Mouse (Mus musculus): ENCODE results near the gene Depdc1b. TPM values are rescaled to one million over a fixed set of nuclear protein-coding genes. Genes with fewer than 3 reads are reported as not detected.

Depdc1b gene
- total and polyA plus RNA-seq, 3 experiments = 21.2 to 25.3 TPM; not detected in 1

GRCm38 (mm10) chr13:108289436-108289835, 26.7 kb upstream of the Depdc1b start:
- H3K36me3 ChIP-seq (ENCODE audit: control insufficient read depth in 1 of 2, insufficient read depth in 2 of 2, low read length in 2 of 2) = peaks cover 0 to 9% of the 10 kb centered on the region in 2 experiments; a peak in 2 of 4 replicates
- H3K9ac ChIP-seq (ENCODE audit: control insufficient read depth, low read depth, low read length, poor library complexity, severe bottlenecking) = no peak overlapping the region
- H3K4me3 ChIP-seq (ENCODE audit: control insufficient read depth in 1 of 2, insufficient read depth in 1 of 2, low read depth in 2 of 2, low read length in 2 of 2) = peak overlapping the region in 1 of 2 experiments; percentile 36; a peak in 2 of 4 replicates
- H3K27me3 ChIP-seq (ENCODE audit: control insufficient read depth in 1 of 2, insufficient read depth in 2 of 2, low read length in 2 of 2) = no peaks in the 10 kb centered on the region
- no peaks in the 10 kb centered on the region for H3K9me3 ChIP-seq (replicated peaks; ENCODE audit: insufficient read depth, low read length)
- H3K27ac ChIP-seq (ENCODE audit: control insufficient read depth, low read depth, low read length) = no peak overlapping the region
- H3K4me1 ChIP-seq (ENCODE audit: control insufficient read depth in 1 of 2, insufficient read depth in 2 of 2, low read length in 2 of 2) = peaks cover 5 to 10% of the 10 kb centered on the region in 2 experiments; a peak in 3 of 4 replicates
- TF ChIP-seq TAL1 (IDR thresholded peaks at IDR 0.05; ENCODE audit: low read length) (no peak), SMC3 (IDR thresholded peaks at IDR 0.05; ENCODE audit: low read depth, low read length) (no peak), MEF2A (IDR thresholded peaks at IDR 0.05; ENCODE audit: extremely low read depth, insufficient replicate concordance, low read depth, low read length, poor library complexity, severe bottlenecking) (no peak), MXI1 (IDR thresholded peaks at IDR 0.05; ENCODE audit: low read depth, low read length) (no peak), GABPA (IDR thresholded peaks at IDR 0.05; ENCODE audit: low read depth, low read length) (no peak), RAD21 (IDR thresholded peaks at IDR 0.05; ENCODE audit: low read depth, low read length) (no peak), CHD2 (IDR thresholded peaks at IDR 0.05; ENCODE audit: low read length) (no peak), EP300 (IDR thresholded peaks at IDR 0.05; ENCODE audit: low read depth in 1 of 2, low read length in 2 of 2) (no peak), E2F4 (IDR thresholded peaks at IDR 0.05; ENCODE audit: borderline replicate concordance, low read depth, low read length) (no peak), BHLHE40 (IDR thresholded peaks at IDR 0.05; ENCODE audit: borderline replicate concordance, low read depth, low read length) (no peak), KAT2A (conservative IDR thresholded peaks at IDR 0.05; ENCODE audit: low read depth, low read length) (no peak), JUND (IDR thresholded peaks at IDR 0.05; ENCODE audit: low read depth, low read length) (no peak), HCFC1 (IDR thresholded peaks at IDR 0.05; ENCODE audit: low read depth, low read length) (no peak), NRF1 (IDR thresholded peaks at IDR 0.05; ENCODE audit: insufficient read depth, low read depth, low read length, poor library complexity, severe bottlenecking) (no peak)
- no peaks in the 10 kb centered on the region for H3K79me2 ChIP-seq (ENCODE audit: control insufficient read depth, insufficient read depth, low read length, poor library complexity)
- peak; percentile 28 for DNase-seq (ENCODE audit: low read depth, low spot score)

- H3K36me3 ChIP-seq (ENCODE audit: control insufficient read depth in 1 of 2, insufficient read depth in 2 of 2, low read length in 2 of 2) = peaks cover 0 to 9% of the 10 kb centered on the region in 2 experiments; a peak in 2 of 4 replicates
- peak; percentile 84 for DNase-seq (ENCODE audit: low read depth, low spot score)
- peak overlapping the region in 1 of 2 experiments; percentile 49; a peak in 2 of 4 replicates for H3K4me3 ChIP-seq (ENCODE audit: control insufficient read depth in 1 of 2, insufficient read depth in 1 of 2, low read depth in 2 of 2, low read length in 2 of 2)
- peaks cover 5 to 10% of the 10 kb centered on the region in 2 experiments; a peak in 3 of 4 replicates for H3K4me1 ChIP-seq (ENCODE audit: control insufficient read depth in 1 of 2, insufficient read depth in 2 of 2, low read length in 2 of 2)
- no peak overlapping the region for H3K9ac ChIP-seq (ENCODE audit: control insufficient read depth, low read depth, low read length, poor library complexity, severe bottlenecking)
- H3K79me2 ChIP-seq (ENCODE audit: control insufficient read depth, insufficient read depth, low read length, poor library complexity) = no peaks in the 10 kb centered on the region
- H3K27ac ChIP-seq (ENCODE audit: control insufficient read depth, low read depth, low read length) = no peak overlapping the region
- no peaks in the 10 kb centered on the region for H3K27me3 ChIP-seq (ENCODE audit: control insufficient read depth in 1 of 2, insufficient read depth in 2 of 2, low read length in 2 of 2)
- TF ChIP-seq ETS1 (IDR thresholded peaks at IDR 0.05; ENCODE audit: low read depth, low read length) (peak; percentile 36; the same call in 1 of the 2 replicates), RCOR1 (IDR thresholded peaks at IDR 0.05; ENCODE audit: low read depth, low read length) (peak; percentile 61), SIN3A (IDR thresholded peaks at IDR 0.05; ENCODE audit: low read length) (0 out of 2 replicates have a peak, but pooled peaks have one; percentile 27), POLR2AphosphoS5 (IDR thresholded peaks at IDR 0.05; ENCODE audit: borderline replicate concordance, low read depth, low read length) (no peak), MAZ (IDR thresholded peaks at IDR 0.05; ENCODE audit: low read depth, low read length) (no peak), KAT2A (conservative IDR thresholded peaks at IDR 0.05; ENCODE audit: low read depth, low read length) (no peak), EP300 (IDR thresholded peaks at IDR 0.05; ENCODE audit: low read depth in 1 of 2, low read length in 2 of 2) (peak; percentile 51 to 79), MXI1 (IDR thresholded peaks at IDR 0.05; ENCODE audit: low read depth, low read length) (peak; percentile 46; the same call in 1 of the 2 replicates), MYC (IDR thresholded peaks at IDR 0.05; ENCODE audit: low read depth, low read length) (peak; percentile 45; the same call in 1 of the 2 replicates)
- H3K9me3 ChIP-seq (replicated peaks; ENCODE audit: insufficient read depth, low read length) = no peaks in the 10 kb centered on the region
Measured at GRCm38 (mm10) chr13:108290314-108290713, 25.8 kb upstream of the Depdc1b start.

All from MEL (cell line).